Mouse (Mus musculus) MEL (cell line): ENCODE results near the gene Msrb1. TPM values are rescaled to one million over a fixed set of nuclear protein-coding genes. Genes with fewer than 3 reads are reported as not detected.

Experiments
- DNase-seq: peaks from one replicate; pipeline ENCODE4 v3.0.0; 2011; ENCODE audit warnings: low read depth, low spot score
- H3K27ac ChIP-seq: 2 replicates; pipeline ENCODE4 v1.5.1; 2012; ENCODE audit warnings: low read depth, mild to moderate bottlenecking, control low read depth, low read length, moderate library complexity; ENCODE audit not compliant: control insufficient read depth
- H3K27me3 ChIP-seq, 2 experiments: fragments of 150-350 bp in 1 of 2; sonication (generic) in 1 of 2; 2 replicates each; pipeline ENCODE4 v1.6.1; 2012; ENCODE audit warnings: low read length in 2 of 2, mild to moderate bottlenecking in 2 of 2, improper control_type of control experiment in 1 of 2, moderate library complexity in 1 of 2; ENCODE audit not compliant: insufficient read depth in 2 of 2, control insufficient read depth in 1 of 2
- H3K36me3 ChIP-seq, 2 experiments: 2 replicates each; pipeline ENCODE4 v1.6.1; 2012 to 2014; ENCODE audit warnings: low read length in 2 of 2, improper control_type of control experiment in 1 of 2, inconsistent platforms in 1 of 2, mild to moderate bottlenecking in 1 of 2; ENCODE audit not compliant: insufficient read depth in 2 of 2, control insufficient read depth in 1 of 2
- H3K4me1 ChIP-seq, 2 experiments: fragments of 150-350 bp in 1 of 2; sonication (generic) in 1 of 2; 2 replicates each; pipeline ENCODE4 v1.6.1; 2012; ENCODE audit warnings: low read length in 2 of 2, improper control_type of control experiment in 1 of 2, mild to moderate bottlenecking in 1 of 2; ENCODE audit not compliant: insufficient read depth in 2 of 2, control insufficient read depth in 1 of 2
- H3K4me3 ChIP-seq, 2 experiments: fragments of 150-350 bp in 1 of 2; sonication (generic) in 1 of 2; 2 replicates each; pipeline ENCODE4 v1.5.1; 2012; ENCODE audit warnings: low read depth in 2 of 2, low read length in 2 of 2, mild to moderate bottlenecking in 2 of 2, moderate library complexity in 2 of 2, control low read depth in 1 of 2, improper control_type of control experiment in 1 of 2; ENCODE audit not compliant: control insufficient read depth in 1 of 2, insufficient read depth in 1 of 2
- H3K79me2 ChIP-seq: 2 replicates; pipeline ENCODE4 v1.6.1; 2012; ENCODE audit warnings: mild to moderate bottlenecking, low read length, moderate library complexity; ENCODE audit not compliant: control insufficient read depth, poor library complexity, insufficient read depth
- H3K9ac ChIP-seq: 2 replicates; pipeline ENCODE4 v1.6.1; 2012; ENCODE audit warnings: low read depth, mild to moderate bottlenecking, control low read depth, low read length, moderate library complexity; ENCODE audit not compliant: control insufficient read depth, poor library complexity, severe bottlenecking
- H3K9me3 ChIP-seq: fragments of 150-350 bp; sonication (generic); replicated peaks from 2 replicates; pipeline ENCODE4 v1.6.1; 2012; ENCODE audit warnings: mild to moderate bottlenecking, low read length, improper control_type of control experiment, moderate library complexity; ENCODE audit not compliant: insufficient read depth
- BHLHE40 ChIP-seq: IDR thresholded peaks from 2 replicates; pipeline ENCODE4 v1.6.1; 2012; ENCODE audit warnings: low read depth, mild to moderate bottlenecking, inconsistent platforms, low read length, improper control_type of control experiment, borderline replicate concordance
- CHD1 ChIP-seq: IDR thresholded peaks from 2 replicates; pipeline ENCODE4 v1.6.1; 2012; ENCODE audit warnings: low read depth, mild to moderate bottlenecking, inconsistent platforms, low read length, improper control_type of control experiment
- CHD2 ChIP-seq: IDR thresholded peaks from 2 replicates; pipeline ENCODE4 v1.6.1; 2011; ENCODE audit warnings: low read length, improper control_type of control experiment
- CTCF ChIP-seq, 3 experiments: IDR thresholded peaks in 2 of 3; conservative IDR thresholded peaks in 1 of 3; 2 replicates each; pipeline ENCODE4 v1.5.1; 2011 to 2012; ENCODE audit warnings: low read length in 3 of 3, low read depth in 2 of 3, mild to moderate bottlenecking in 2 of 3, improper control_type of control experiment in 1 of 3, inconsistent platforms in 1 of 3, mixed read lengths in 1 of 3, moderate library complexity in 1 of 3; ENCODE audit not compliant: control insufficient read depth in 1 of 3, insufficient read depth in 1 of 3, poor library complexity in 1 of 3, severe bottlenecking in 1 of 3
- E2F4 ChIP-seq: IDR thresholded peaks from 2 replicates; pipeline ENCODE4 v1.6.1; 2011; ENCODE audit warnings: low read depth, low read length, improper control_type of control experiment, borderline replicate concordance
- ELF1 ChIP-seq: IDR thresholded peaks from 2 replicates; pipeline ENCODE4 v1.6.1; 2014; ENCODE audit warnings: low read depth, mild to moderate bottlenecking, inconsistent platforms, low read length, improper control_type of control experiment, moderate library complexity
- ETS1 ChIP-seq: IDR thresholded peaks from 2 replicates; pipeline ENCODE4 v1.6.1; 2012; ENCODE audit warnings: low read depth, mild to moderate bottlenecking, inconsistent platforms, low read length, improper control_type of control experiment, moderate library complexity
- GABPA ChIP-seq: IDR thresholded peaks from 2 replicates; pipeline ENCODE4 v1.6.1; 2012; ENCODE audit warnings: low read depth, mild to moderate bottlenecking, inconsistent platforms, low read length, improper control_type of control experiment, moderate library complexity
- GATA1 ChIP-seq: IDR thresholded peaks from 2 replicates; pipeline ENCODE4 v1.6.1; 2011; ENCODE audit warnings: low read depth, low read length, improper control_type of control experiment
- HCFC1 ChIP-seq: IDR thresholded peaks from 2 replicates; pipeline ENCODE4 v1.6.1; 2012; ENCODE audit warnings: low read depth, mild to moderate bottlenecking, inconsistent platforms, low read length, improper control_type of control experiment, moderate library complexity
- JUND ChIP-seq: IDR thresholded peaks from 2 replicates; pipeline ENCODE4 v1.6.1; 2011; ENCODE audit warnings: low read depth, mild to moderate bottlenecking, improper control_type of control experiment, low read length
- KAT2A ChIP-seq: conservative IDR thresholded peaks from 2 replicates; pipeline ENCODE4 v1.6.1; 2012; ENCODE audit warnings: low read depth, low read length, improper control_type of control experiment, inconsistent platforms
- MAFK ChIP-seq: IDR thresholded peaks from 2 replicates; pipeline ENCODE4 v1.6.1; 2011; ENCODE audit warnings: low read depth, mild to moderate bottlenecking, low read length, improper control_type of control experiment, borderline replicate concordance
- MAX ChIP-seq: IDR thresholded peaks from 2 replicates; pipeline ENCODE4 v1.6.1; 2011; ENCODE audit warnings: low read length, improper control_type of control experiment
- MAZ ChIP-seq: IDR thresholded peaks from 2 replicates; pipeline ENCODE4 v1.6.1; 2012; ENCODE audit warnings: low read depth, mild to moderate bottlenecking, inconsistent platforms, low read length, improper control_type of control experiment
- MEF2A ChIP-seq: IDR thresholded peaks from 2 replicates; pipeline ENCODE4 v1.6.1; 2014; ENCODE audit warnings: low read depth, mild to moderate bottlenecking, inconsistent platforms, low read length, improper control_type of control experiment; ENCODE audit not compliant: poor library complexity, insufficient replicate concordance, severe bottlenecking; ENCODE audit errors: extremely low read depth
- MXI1 ChIP-seq: IDR thresholded peaks from 2 replicates; pipeline ENCODE4 v1.6.1; 2011; ENCODE audit warnings: mild to moderate bottlenecking, low read depth, low read length, improper control_type of control experiment
- MYB ChIP-seq: IDR thresholded peaks from 2 replicates; pipeline ENCODE4 v1.6.1; 2011; ENCODE audit warnings: mild to moderate bottlenecking, low read depth, low read length, improper control_type of control experiment
- MYC ChIP-seq: IDR thresholded peaks from 2 replicates; pipeline ENCODE4 v1.6.1; 2011; ENCODE audit warnings: low read depth, mild to moderate bottlenecking, low read length, improper control_type of control experiment, moderate library complexity
- NELFE ChIP-seq: IDR thresholded peaks from 2 replicates; pipeline ENCODE4 v1.6.1; 2011; ENCODE audit warnings: low read depth, low read length, improper control_type of control experiment
- NRF1 ChIP-seq: IDR thresholded peaks from 2 replicates; pipeline ENCODE4 v1.6.1; 2014; ENCODE audit warnings: low read depth, mild to moderate bottlenecking, inconsistent platforms, low read length, improper control_type of control experiment, moderate library complexity; ENCODE audit not compliant: poor library complexity, insufficient read depth, severe bottlenecking
- POLR2A ChIP-seq, 2 experiments: IDR thresholded peaks; 2 replicates each; pipeline ENCODE4 v1.6.1; 2011 to 2012; ENCODE audit warnings: low read length in 2 of 2, mild to moderate bottlenecking in 2 of 2, control low read depth in 1 of 2, improper control_type of control experiment in 1 of 2, low read depth in 1 of 2, moderate library complexity in 1 of 2; ENCODE audit not compliant: control insufficient read depth in 1 of 2, insufficient read depth in 1 of 2, poor library complexity in 1 of 2
- POLR2AphosphoS2 ChIP-seq: IDR thresholded peaks from 2 replicates; pipeline ENCODE4 v1.6.1; 2011; ENCODE audit warnings: low read length, improper control_type of control experiment
- POLR2AphosphoS5 ChIP-seq: IDR thresholded peaks from 2 replicates; pipeline ENCODE4 v1.6.1; 2012; ENCODE audit warnings: low read depth, borderline replicate concordance, mild to moderate bottlenecking, inconsistent platforms, low read length, moderate library complexity, mixed read lengths
- RAD21 ChIP-seq: IDR thresholded peaks from 2 replicates; pipeline ENCODE4 v1.6.1; 2011; ENCODE audit warnings: mild to moderate bottlenecking, low read depth, low read length, improper control_type of control experiment
- RCOR1 ChIP-seq: IDR thresholded peaks from 2 replicates; pipeline ENCODE4 v1.6.1; 2012; ENCODE audit warnings: low read depth, mild to moderate bottlenecking, inconsistent platforms, low read length, improper control_type of control experiment
- SIN3A ChIP-seq: IDR thresholded peaks from 2 replicates; pipeline ENCODE4 v1.6.1; 2012; ENCODE audit warnings: low read length, improper control_type of control experiment, inconsistent platforms
- SMC3 ChIP-seq: IDR thresholded peaks from 2 replicates; pipeline ENCODE4 v1.6.1; 2011; ENCODE audit warnings: low read depth, low read length, improper control_type of control experiment
- TAL1 ChIP-seq: IDR thresholded peaks from 2 replicates; pipeline ENCODE4 v1.6.1; 2012; ENCODE audit warnings: mild to moderate bottlenecking, inconsistent platforms, low read length, moderate library complexity, mixed read lengths
- TCF12 ChIP-seq: IDR thresholded peaks from 2 replicates; pipeline ENCODE4 v1.6.1; 2014; ENCODE audit warnings: low read depth, mild to moderate bottlenecking, inconsistent platforms, low read length, improper control_type of control experiment, moderate library complexity
- UBTF ChIP-seq: IDR thresholded peaks from 2 replicates; pipeline ENCODE4 v1.6.1; 2012; ENCODE audit warnings: low read depth, mild to moderate bottlenecking, inconsistent platforms, low read length, improper control_type of control experiment, moderate library complexity, borderline replicate concordance; ENCODE audit not compliant: insufficient read depth
- USF1 ChIP-seq: IDR thresholded peaks from 2 replicates; pipeline ENCODE4 v1.6.1; 2014; ENCODE audit warnings: low read depth, mild to moderate bottlenecking, inconsistent platforms, low read length, improper control_type of control experiment, moderate library complexity
- USF2 ChIP-seq, 2 experiments: IDR thresholded peaks; 2 replicates each; pipeline ENCODE4 v1.6.1; 2011 to 2012; ENCODE audit warnings: improper control_type of control experiment in 2 of 2, low read length in 2 of 2, borderline replicate concordance in 1 of 2, inconsistent platforms in 1 of 2, low read depth in 1 of 2, mild to moderate bottlenecking in 1 of 2; ENCODE audit not compliant: insufficient read depth in 1 of 2
- ZC3H11A ChIP-seq: IDR thresholded peaks from 2 replicates; pipeline ENCODE4 v1.6.1; 2012; ENCODE audit warnings: low read depth, mild to moderate bottlenecking, inconsistent platforms, low read length, improper control_type of control experiment
- ZMIZ1 ChIP-seq: IDR thresholded peaks from 2 replicates; pipeline ENCODE4 v1.6.1; 2012; ENCODE audit warnings: low read depth, mild to moderate bottlenecking, inconsistent platforms, low read length, improper control_type of control experiment, moderate library complexity
- ZNF384 ChIP-seq: IDR thresholded peaks from 2 replicates; pipeline ENCODE4 v1.6.1; 2012; ENCODE audit warnings: low read depth, mild to moderate bottlenecking, inconsistent platforms, low read length, improper control_type of control experiment
- polyA plus RNA-seq, 2 experiments: library from polyadenylated mRNA; stranded (reverse) in 1 of 2; unstranded in 1 of 2; fragments of >175 nt in 1 of 2; fragments of >200 nt in 1 of 2; gene quantifications; 2 replicates each; pipeline versions ENCODE4 v1.2.1 to v1.2.4; 2012; ENCODE audit warnings: low replicate concordance in 2 of 2, low read depth in 1 of 2; ENCODE audit not compliant: insufficient read length in 2 of 2, insufficient read depth in 1 of 2, missing spikeins in 1 of 2
- total RNA-seq: library from RNA; depleted of rRNA; stranded (reverse); fragments of 300-350 nt; gene quantifications from 2 replicates; pipeline ENCODE4 v1.2.3, GENCODE M21; 2012

Gene Msrb1
- total and polyA plus RNA-seq, 3 experiments, result 31.9 to 58.6 TPM; not detected in 1

GRCm38 (mm10) chr17:24696011-24696697 is 40.3 kb upstream of the Msrb1 start, which contains the start of the genes Gfer and Noxo1:
Gene Gfer (minus strand): TSS chr17:24696156.
Gene Noxo1 (plus strand): TSS chr17:24696234.
- H3K9ac ChIP-seq, result peak within 1 kb of the TSS; percentile 85
- peaks cover 0 to 2% of the 10 kb centered on the region in 2 experiments; a peak in 1 of 4 replicates for H3K36me3 ChIP-seq
- H3K27ac ChIP-seq, result peak within 1 kb of the TSS; percentile 75
- H3K79me2 ChIP-seq, result peaks cover 8% of the 10 kb centered on the region
- H3K4me1 ChIP-seq, result peaks cover 2 to 10% of the 10 kb centered on the region in 2 experiments; a peak in 1 of 4 replicates
- no peaks in the 10 kb centered on the region for H3K27me3 ChIP-seq
- H3K4me3 ChIP-seq, result peak within 1 kb of the TSS; percentile 78 to 99
- DNase-seq, result peak; percentile 88
- H3K9me3 ChIP-seq, result no peaks in the 10 kb centered on the region
- TF ChIP-seq POLR2AphosphoS5, result no peak
- TF ChIP-seq USF2 (IDR thresholded peaks at IDR 0.05; ENCODE audit: borderline replicate concordance in 1 of 2, insufficient read depth in 1 of 2, low read depth in 1 of 2, low read length in 2 of 2), result no peak
- peak; percentile 53 for TF ChIP-seq HCFC1
- no peak for TF ChIP-seq MEF2A
- no peak for TF ChIP-seq ZC3H11A
- no peak for TF ChIP-seq JUND
- 0 out of 6 replicates have a peak, but pooled peaks of 1 of the 3 experiments have one; percentile 0 for TF ChIP-seq CTCF (IDR thresholded peaks at IDR 0.05 in 2 of 3, conservative IDR thresholded peaks at IDR 0.05 in 1 of 3; ENCODE audit: control insufficient read depth in 1 of 3, insufficient read depth in 1 of 3, low read depth in 2 of 3, low read length in 3 of 3, poor library complexity in 1 of 3, severe bottlenecking in 1 of 3)
- TF ChIP-seq POLR2A (IDR thresholded peaks at IDR 0.05; ENCODE audit: control insufficient read depth in 1 of 2, insufficient read depth in 1 of 2, low read depth in 1 of 2, low read length in 2 of 2, poor library complexity in 1 of 2), result peak; percentile 75 to 97; a peak in 2 of 4 replicates
- 0 out of 2 replicates have a peak, but pooled peaks have one; percentile 10 for TF ChIP-seq MYC
- no peak for TF ChIP-seq GATA1
- no peak; the same call in 1 of the 2 replicates for TF ChIP-seq MAX
- TF ChIP-seq UBTF, result no peak
- peak; percentile 44; the same call in 1 of the 2 replicates for TF ChIP-seq POLR2AphosphoS2
- no peak for TF ChIP-seq TAL1
- no peak for TF ChIP-seq USF1
- no peak for TF ChIP-seq BHLHE40
- TF ChIP-seq TCF12, result peak; percentile 49
- no peak; the same call in 1 of the 2 replicates for TF ChIP-seq E2F4
- TF ChIP-seq ZMIZ1, result peak; percentile 43; the same call in 1 of the 2 replicates
- peak; percentile 45; the same call in 1 of the 2 replicates for TF ChIP-seq MAZ
- TF ChIP-seq NRF1, result no peak; the same call in 1 of the 2 replicates
- TF ChIP-seq ETS1, result no peak
- no peak for TF ChIP-seq ELF1
- TF ChIP-seq NELFE, result peak; percentile 82
- TF ChIP-seq MYB, result no peak
- TF ChIP-seq CHD1, result no peak
- TF ChIP-seq RCOR1, result no peak
- no peak for TF ChIP-seq SMC3
- no peak for TF ChIP-seq MAFK
- TF ChIP-seq ZNF384, result no peak
- peak; percentile 63 for TF ChIP-seq SIN3A
- TF ChIP-seq GABPA, result no peak
- no peak for TF ChIP-seq KAT2A
- TF ChIP-seq MXI1, result peak; percentile 94
- TF ChIP-seq RAD21, result no peak
- TF ChIP-seq CHD2, result no peak
